Mouse (Mus musculus) layer of hippocampus, adult 11-12 months (tissue): ENCODE data around the gene Plekha7.
A peak's percentile ranks its signal among the peaks of the same experiment; 100 is the strongest.

Source experiments
- DNase-seq: peaks from one replicate; pipeline ENCODE4 v3.0.0; 2022; ENCODE audit warnings: low spot score

Plekha7 gene

GRCm38 (mm10) chr7:116187521-116187920 is 120.7 kb downstream of the Plekha7 start:
- no peak for DNase-seq

- no peak for DNase-seq
These were observed 121.3 kb downstream of the Plekha7 start for GRCm38 (mm10) chr7:116186847-116187246.

DNA sequence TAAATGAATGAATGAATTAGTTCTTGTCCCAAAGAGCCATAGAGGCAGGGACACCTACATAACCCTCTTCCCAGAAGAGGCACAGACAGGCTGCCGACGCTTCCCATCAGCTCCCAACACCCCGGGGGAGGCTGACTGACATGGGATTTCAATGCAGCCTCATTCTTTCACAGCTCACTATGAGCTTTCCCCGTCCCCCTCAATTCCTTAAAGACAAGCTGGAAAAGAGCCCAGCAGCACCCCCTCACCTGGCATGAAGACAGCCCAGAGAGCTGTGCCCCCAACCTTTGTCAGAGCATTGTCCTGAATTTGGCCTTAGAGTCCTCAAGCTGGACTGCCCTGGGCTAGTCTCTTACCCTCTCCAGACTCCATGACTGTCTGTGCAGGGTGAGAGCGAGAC is 122.0 kb downstream of the Plekha7 start:
- no peak for DNase-seq

GRCm38 (mm10) chr7:116184358-116185057 is 123.7 kb downstream of the Plekha7 start:
- no peak for DNase-seq

DNA sequence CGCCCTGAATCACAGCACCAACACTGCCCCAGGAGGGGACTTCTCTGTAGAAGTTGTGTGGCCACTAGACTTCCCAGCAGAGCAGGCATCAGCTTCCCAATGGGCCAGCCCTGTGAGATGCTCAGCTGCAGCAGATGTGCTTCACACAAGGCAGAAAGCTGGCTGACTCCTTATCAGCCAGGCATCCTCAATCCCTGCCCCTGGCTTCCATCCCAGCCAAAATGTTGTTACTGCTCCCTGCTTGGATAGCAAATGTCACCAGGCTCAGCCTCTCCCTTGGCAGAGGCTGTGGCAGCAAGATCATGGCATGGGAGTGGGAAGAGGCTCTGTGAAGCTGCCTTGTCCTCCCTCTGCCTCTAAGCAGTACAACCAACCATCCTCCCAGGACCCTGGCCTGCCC is 125.7 kb downstream of the Plekha7 start:
- no peak for DNase-seq

DNA sequence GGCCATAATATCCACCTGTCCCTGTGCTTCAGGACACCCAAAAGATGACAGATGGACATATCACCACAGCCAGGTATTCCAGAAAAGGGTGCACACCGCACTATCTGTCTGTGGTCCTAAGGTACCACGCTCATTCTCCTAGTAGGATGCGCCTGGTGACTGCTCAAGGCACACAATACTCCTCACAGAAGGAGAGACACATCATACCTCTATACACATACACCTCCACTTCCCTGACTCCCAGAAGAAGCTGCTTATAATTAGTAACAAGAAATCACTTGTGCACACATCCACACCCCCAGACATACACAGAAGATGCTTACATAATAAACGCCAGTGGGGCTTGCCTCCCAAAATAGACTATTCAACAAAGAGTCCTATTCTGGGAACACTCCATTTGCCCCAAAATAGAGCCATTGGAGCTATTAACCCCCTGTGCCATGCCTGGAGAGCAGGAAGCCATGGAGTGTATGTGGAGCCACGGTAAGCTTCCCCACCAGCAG is 126.7 kb downstream of the Plekha7 start:
- DNase-seq: no peak

- DNase-seq: no peak
These were observed 129.3 kb downstream of the Plekha7 start for GRCm38 (mm10) chr7:116178916-116179315.

DNA sequence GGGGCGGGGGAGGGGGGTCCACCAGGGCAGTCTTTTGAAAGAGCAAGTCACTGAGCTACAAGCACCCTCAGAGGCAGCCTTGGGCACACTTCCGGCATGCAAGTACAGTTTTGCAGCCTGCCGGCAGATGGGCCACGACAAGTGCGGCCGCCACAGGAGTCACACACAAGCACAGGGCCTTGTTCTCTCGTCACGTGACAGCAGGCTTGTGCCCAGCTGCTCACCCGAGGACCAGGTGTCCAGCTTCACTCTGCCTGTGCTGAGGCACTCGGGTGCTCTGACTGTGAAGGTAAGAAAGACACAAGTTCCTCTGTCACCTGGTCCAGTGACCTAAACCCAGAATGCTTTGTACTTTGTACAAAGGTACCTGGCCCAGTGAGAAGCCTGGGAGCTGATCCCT is 135.4 kb downstream of the Plekha7 start:
- DNase-seq: no peak

- DNase-seq: no peak
These were observed 138.8 kb downstream of the Plekha7 start for GRCm38 (mm10) chr7:116169426-116169825.

- DNase-seq: no peak
These were observed 140.0 kb downstream of the Plekha7 start for GRCm38 (mm10) chr7:116168224-116168623.

- no peak for DNase-seq
These were observed 143.9 kb downstream of the Plekha7 start for GRCm38 (mm10) chr7:116164232-116164631.

- peak; percentile 23 for DNase-seq
These were observed 146.6 kb downstream of the Plekha7 start for GRCm38 (mm10) chr7:116161544-116161943.

- no peak for DNase-seq
These were observed 151.4 kb downstream of the Plekha7 start for GRCm38 (mm10) chr7:116156894-116157143.

DNA sequence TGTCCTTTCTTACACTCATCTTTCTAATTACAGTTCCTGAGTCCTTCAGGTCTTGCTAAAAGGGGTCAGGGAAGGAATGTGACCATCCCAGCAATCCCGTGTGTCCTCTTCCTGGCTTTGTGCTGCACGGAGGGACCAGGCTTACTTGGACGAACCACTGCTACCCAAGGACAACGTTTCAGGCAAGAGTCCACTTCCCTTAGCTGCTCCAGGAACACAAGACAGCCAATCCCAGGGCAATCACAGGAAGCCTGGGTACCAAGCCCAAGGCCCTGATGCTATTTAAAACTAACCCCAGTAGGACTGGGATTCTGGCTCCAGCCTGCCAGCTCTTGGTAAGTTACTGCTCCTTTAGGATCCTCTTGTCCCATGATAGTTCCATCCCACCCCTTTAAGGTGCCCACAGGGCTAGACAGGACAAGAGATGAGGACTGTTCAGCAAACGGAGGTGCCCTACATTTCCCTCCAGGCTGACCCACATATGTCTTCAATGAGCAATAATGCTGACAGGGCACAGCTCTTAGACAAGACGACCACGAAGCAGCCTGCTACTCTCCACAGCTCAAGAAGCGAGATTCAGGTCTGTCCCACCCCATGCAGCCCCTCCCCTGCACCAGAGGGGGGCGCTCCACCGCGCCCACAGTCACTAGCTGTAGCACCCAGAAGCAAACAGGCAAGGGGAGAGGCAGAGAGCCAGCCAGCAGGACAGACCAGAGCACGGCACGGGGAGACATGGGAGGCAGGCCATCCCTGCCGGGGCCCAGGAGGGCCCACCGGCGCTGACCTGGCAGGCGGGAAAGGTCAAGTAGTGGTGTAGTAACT is 151.9 kb downstream of the Plekha7 start:
- DNase-seq: no peak

- DNase-seq: no peak
These were observed 154.3 kb downstream of the Plekha7 start for GRCm38 (mm10) chr7:116153781-116154368.

DNA sequence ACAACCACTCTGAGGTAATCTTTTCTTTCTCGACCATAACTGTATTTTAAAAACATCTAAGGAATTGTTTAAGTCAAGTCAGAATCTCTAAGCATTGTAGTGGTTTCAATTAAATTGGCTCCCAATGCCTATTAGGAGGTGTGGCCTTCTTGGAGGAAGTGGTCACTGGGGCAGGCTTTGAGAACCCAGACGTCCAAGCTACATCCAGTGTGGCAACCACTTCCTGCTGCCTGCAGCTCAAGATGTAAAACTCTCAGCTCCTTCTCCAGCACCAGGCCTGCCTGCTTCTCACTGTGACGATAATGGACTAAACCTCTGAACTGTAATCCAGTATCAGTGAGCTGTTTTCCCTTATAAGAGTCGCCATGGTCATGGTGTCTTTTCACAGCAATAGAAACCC is 158.6 kb downstream of the Plekha7 start:
- no peak for DNase-seq

DNA sequence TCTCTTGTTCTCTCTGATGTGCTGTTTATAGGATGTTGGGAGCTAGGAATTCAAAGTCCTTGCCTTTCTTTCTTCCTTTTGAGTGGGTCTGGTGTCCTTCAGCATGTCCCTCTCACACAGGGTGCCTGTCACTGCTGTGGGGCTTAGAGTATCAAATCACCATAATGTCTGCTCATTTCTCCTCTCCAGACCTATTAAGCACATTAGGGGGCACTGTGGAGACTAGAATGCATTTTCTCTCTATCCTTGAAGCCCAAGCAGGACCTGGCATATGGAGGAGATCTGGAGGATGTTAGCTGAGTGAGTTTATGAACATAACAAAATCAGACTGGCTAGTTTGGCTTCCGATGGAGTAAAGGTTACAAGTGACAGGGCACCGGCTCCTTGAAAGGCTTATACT is 161.1 kb downstream of the Plekha7 start:
- DNase-seq: no peak

GRCm38 (mm10) chr7:116145030-116145429 is 163.1 kb downstream of the Plekha7 start:
- DNase-seq: no peak

GRCm38 (mm10) chr7:116137671-116138070 is 170.5 kb downstream of the Plekha7 start:
- DNase-seq: no peak

DNA sequence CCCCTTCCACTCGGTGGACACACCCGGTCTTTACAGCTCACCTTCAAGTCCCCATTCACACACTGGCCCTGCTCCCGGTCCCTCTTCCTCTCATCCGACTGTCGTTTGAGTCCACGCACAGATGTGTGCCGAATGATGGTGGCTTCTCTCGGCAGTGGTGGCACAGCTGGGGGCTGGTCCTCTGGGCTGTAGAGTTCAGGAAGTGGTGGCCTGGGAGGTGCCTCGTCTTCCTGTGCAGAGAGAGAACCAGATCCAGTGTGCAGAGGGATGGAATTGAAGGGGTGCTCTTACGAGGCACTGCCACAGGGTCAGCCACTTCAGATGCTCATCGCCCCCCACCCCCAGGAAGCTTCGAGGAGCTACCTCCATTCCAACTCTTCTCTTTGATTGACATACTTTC is 171.0 kb downstream of the Plekha7 start:
- no peak for DNase-seq

DNA sequence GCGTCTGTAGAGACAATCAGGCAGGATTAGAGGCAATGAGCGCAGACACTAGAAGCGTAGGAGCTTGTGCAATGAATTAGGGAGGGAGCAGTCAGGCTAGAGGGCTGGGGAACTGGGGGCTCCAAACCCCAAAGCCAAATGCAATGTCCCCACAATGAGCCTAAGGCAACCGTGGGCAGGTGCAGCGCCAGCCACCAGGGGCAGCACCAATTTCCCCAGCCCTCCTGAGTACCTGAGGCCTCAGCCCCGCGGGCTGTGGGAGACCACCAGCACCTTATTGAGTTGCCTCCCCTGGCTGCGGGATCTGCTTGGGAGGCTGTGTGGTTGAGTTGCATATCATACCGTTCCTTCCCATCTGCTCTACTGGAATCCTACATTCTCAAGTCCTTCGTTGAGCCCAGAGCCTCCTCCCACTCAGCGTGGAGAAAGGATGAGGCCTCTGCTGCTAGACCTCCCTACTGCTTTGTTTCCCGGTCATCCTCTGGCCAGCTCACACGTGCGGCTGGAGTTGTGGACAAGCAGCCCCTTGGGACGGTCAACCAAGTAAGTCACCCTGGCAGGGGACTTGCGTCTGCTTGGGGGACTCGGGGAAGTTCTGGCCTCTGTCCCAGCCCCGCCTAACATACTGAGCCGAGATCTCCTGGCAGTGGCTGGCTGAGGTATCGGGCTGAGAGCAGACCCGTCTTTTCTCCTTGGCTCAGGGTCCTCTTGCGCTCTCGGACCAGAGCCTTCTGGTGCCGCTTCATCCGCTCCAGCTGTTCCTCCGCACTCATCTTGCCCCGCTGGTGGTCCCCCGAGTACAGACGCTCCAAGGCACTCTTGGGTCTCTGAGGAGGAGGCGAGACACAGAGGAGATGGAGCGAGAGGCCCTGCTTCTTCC is 173.5 kb downstream of the Plekha7 start:
- no peak for DNase-seq

GRCm38 (mm10) chr7:116132078-116132477 is 176.1 kb downstream of the Plekha7 start:
- peak; percentile 80 for DNase-seq
